In genomic region chr16:77989139-77989538, GRCm38 (mm10) we compare ENCODE assay signal across 14 mouse cellular contexts.
DNase-seq lines count a peak whose midpoint lies in the region; TF ChIP-seq lines count a peak whose summit lies in the region.
"Had no signal": no experiment of that assay in that cellular context is flagged by ENCODE, and none has a peak within 500 bp of the region (broad histone marks: within the 10 kb centered on the region; RNA-seq: fewer than 3 reads in every experiment).

No protein-coding gene starts in this region.

- peak; percentile 16; the same call in 1 of the 2 replicates for TF ChIP-seq CTCF in cerebellum, adult 2 months (IDR thresholded peaks at IDR 0.05; ENCODE audit: borderline replicate concordance, insufficient read depth, low read depth, low read length)

- DNase-seq in cerebellum, adult 2 months: no peak
- no peak for DNase-seq in cerebellum, adult 8-10 months
- DNase-seq in layer of hippocampus, postnatal 10 days (ENCODE audit: low spot score in 2 of 2): peak; percentile 24 to 27
- DNase-seq in layer of hippocampus, adult 9-11 months: no peak
- DNase-seq in thymus, postnatal 4 days: peak; percentile 12
- no peak for DNase-seq in thymus, postnatal 25 days
- DNase-seq in ovary, postnatal 10 days (ENCODE audit: low spot score): no peak
- DNase-seq in spleen, postnatal 4 days (ENCODE audit: low spot score in 2 of 2): no peak
- DNase-seq: adrenal gland, postnatal 14 days; B cell, adult 2 months; cerebellum, postnatal 36 days; lung, postnatal 14 days had no signal

- H3K27ac ChIP-seq in cerebellum, adult 2 months (ENCODE audit: insufficient read depth, low read length): no peak overlapping the region
- H3K27ac ChIP-seq: forebrain, embryonic 13.5 days; heart, embryonic 10.5 days had no signal

- H3K4me1 ChIP-seq in cerebellum, adult 2 months (ENCODE audit: control insufficient read depth, insufficient read depth, low read length): no peaks in the 10 kb centered on the region
- H3K4me1 ChIP-seq: heart, embryonic 10.5 days had no signal

- H3K27me3 ChIP-seq in cerebellum, adult 2 months (ENCODE audit: control insufficient read depth, insufficient read depth, low read length): no peaks in the 10 kb centered on the region
- H3K27me3 ChIP-seq: forebrain, embryonic 13.5 days had no signal

- H3K4me3 ChIP-seq in cerebellum, adult 2 months (replicated peaks; ENCODE audit: insufficient read depth, low read depth, low read length): no peak overlapping the region
- H3K4me3 ChIP-seq: forebrain, embryonic 13.5 days; heart, embryonic 10.5 days had no signal

- no peak for TF ChIP-seq POLR2A in cerebellum, adult 2 months (IDR thresholded peaks at IDR 0.05; ENCODE audit: borderline replicate concordance, insufficient read depth, low read length)

- WGBS in cerebellum, adult 2 months: over 99% methylated on average over 5 of the region's 5 CpGs

Comparison
In these comparisons a context has a peak if more than half of its experiments do, and no peak if none do; other contexts are left out.
1. DNase-seq: peak in layer of hippocampus, postnatal 10 days (2 of 2) and thymus, postnatal 4 days (single experiment); none in cerebellum, adult 2 months (0 of 2), cerebellum, adult 8-10 months (single experiment), layer of hippocampus, adult 9-11 months (single experiment), thymus, postnatal 25 days (single experiment), ovary, postnatal 10 days (single experiment) and spleen, postnatal 4 days (0 of 2).